Mouse (Mus musculus) lung, postnatal 36 days (tissue): ENCODE data around the gene Itih4.

Source experiments
- DNase-seq: peaks from one replicate; pipeline ENCODE4 v3.0.0; 2022; ENCODE audit warnings: mixed read lengths

Itih4 gene

DNA sequence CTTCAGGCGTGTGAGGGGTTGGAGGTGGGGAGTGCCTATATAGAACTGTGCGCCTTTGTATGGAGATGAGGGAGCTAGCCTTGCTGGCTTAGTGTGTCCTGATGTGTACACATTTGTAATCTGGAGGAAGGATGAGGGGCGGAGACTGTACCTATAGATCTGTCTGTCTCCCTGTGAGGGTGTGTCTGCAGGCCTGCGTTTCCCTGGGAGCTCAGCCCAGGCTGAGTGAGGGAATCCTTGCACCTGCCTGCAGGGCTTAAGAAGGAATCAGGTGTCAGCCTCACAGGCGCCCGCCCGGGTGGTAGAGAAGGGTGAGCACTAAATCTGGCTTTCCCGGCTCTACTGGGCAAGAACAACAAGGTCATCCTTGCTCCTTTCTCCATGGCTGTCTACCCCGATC lies 6.5 kb upstream of the Itih4 start:
- no peak for DNase-seq

DNA sequence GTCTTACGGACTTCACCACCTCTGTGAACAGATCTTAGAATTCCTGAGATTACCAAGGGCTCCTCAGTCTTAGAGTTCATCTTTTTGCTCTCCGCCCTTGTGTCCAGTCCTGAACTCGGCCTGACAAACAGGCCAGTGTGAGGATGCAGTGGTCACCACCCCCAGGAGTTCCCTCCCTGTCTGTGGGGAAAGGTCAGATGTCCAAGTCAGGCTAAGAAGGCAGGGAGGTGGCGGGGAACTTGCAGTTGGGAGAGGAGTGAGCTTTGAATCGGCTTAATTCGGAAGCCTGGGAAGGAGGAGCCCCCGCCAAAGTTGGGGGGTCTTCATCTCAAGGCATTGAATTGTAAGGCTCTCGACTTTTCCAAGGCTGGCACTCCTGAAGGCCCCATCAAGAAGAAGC lies 6.0 kb upstream of the Itih4 start:
- no peak for DNase-seq

GRCm38 (mm10) chr14:30880811-30881717 lies 5.2 kb upstream of the Itih4 start:
- DNase-seq: peak; percentile 92

- DNase-seq: no peak
These were observed 4.6 kb upstream of the Itih4 start for GRCm38 (mm10) chr14:30881718-30882108.

DNA sequence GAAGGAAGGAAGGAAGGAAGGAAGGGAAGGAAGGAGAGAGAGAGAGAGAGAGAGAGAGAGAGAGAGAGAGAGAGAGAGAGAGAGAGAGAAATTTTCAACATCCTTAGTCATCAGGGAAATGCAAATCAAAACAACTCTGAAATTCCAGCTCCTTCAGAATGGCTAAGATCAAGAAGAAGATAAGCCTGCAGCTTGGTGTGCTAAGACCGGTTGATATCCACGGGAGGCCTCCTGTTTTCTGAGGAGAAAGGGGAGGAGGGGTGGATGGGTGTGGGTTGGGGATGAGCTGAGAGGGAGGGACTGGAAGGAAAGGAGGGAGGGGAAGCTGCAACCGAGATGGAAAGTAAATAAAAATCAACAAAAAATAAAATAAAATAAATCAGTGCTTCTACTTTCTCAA lies 978 bp upstream of the Itih4 start:
- DNase-seq: no peak

GRCm38 (mm10) chr14:30888271-30888732 lies 2.0 kb downstream of the Itih4 start:
- DNase-seq: peak; percentile 91

DNA sequence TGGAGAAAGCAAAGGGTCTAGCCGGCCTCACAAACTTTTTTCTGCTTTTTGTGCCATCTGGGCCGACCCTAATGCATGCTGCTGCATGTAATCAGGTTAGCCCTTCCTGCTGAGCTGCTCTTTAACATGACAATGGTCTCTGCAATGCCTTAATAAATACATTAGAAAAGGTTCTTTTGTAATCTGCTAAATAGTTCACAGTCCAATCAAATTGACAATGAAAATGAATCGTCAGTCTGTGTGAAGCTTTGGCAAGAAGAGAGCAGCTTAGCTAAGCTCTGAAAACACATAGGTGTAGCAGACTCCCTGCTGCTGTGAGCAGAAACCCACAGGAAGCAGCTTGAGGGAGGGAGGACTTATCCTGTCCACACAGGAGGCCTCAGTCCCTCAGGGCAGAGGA lies 13.7 kb downstream of the Itih4 start:
- DNase-seq: no peak

DNA sequence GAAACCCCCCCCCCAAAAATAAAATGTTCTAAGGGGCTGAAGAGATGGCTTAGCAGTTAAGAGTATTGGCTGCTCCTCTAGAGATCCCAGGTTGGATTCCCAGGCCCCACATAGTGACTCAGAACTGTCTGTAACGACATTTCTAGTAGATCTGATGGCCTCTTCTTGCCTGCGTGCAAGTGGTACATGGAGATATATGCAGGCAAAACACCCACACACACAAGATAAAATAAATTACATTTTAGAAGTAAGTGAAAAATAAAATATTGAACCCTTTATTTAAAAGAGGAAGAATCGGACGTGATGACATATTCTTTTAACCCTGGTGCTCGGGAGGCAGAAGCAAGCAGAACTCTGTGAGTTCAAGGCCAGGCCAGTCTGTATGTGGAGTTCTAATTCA lies 16.4 kb downstream of the Itih4 start:
- no peak for DNase-seq

DNA sequence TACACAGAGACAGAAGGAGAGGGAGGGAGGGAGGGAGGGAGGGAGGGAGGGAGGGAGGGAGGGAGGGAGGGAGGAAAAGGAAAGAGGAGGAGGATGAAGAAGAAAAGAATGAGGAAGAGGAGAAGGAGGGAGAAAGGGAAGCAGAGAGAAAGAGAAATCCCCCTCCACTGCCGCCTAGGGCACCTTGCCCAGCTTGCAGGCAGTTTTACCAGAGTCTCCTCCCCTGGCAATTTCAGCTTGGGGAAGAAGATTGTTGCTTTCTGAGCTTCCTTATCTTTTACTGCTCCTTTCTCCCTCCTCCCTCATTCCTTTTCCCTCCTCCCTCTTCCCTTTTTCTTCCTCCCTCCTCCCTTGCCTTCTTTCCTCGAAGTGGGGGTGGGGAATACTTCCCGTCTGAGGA lies 16.8 kb downstream of the Itih4 start:
- no peak for DNase-seq

- peak; percentile 40 for DNase-seq
These were observed 18.0 kb downstream of the Itih4 start for GRCm38 (mm10) chr14:30904307-30904706.

GRCm38 (mm10) chr14:30906001-30906400 lies 19.7 kb downstream of the Itih4 start:
- peak; percentile 52 for DNase-seq

- DNase-seq: peak; percentile 90
These were observed 21.6 kb downstream of the Itih4 start for GRCm38 (mm10) chr14:30907814-30908265.

DNA sequence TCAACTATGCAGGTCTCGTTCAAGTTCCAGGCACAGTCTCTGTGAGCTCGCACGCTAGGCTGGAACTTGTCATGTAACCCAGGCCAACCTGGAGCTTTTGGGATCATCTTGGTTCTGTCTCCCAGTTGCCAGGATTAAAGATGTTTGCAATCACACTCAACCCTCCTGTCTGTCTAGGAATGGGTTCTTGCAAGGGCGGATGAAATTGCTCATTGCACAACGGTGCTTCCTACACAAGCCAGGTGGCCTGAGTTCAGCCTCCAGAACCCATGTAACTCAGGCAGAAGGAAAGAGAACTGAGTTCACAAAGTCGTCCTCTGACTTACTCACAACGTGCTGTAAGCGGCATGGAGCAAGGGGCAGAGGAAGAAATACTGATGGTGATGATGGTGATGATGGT lies 24.9 kb downstream of the Itih4 start:
- peak; percentile 65 for DNase-seq

- DNase-seq: no peak
These were observed 26.4 kb downstream of the Itih4 start for GRCm38 (mm10) chr14:30912641-30913040.

DNA sequence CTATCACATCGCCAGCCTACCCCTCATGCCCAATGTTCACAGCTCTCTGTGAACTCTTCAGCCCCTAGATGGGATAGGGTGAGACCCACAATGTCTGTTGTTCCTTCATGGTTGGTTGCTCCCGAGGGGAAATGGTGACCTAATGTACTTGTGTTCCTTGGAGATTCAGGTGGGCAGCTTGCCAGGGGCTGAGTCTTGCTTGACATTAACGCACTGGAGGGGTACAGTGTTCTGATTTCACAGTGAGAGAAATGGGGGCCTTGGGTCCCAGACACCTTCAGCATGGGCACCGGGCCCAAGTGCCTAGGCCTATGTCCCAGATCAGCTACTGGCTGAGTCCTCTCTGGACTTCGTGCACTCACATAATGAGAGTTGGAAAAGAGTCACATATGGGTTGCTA lies 27.1 kb downstream of the Itih4 start:
- peak; percentile 22 for DNase-seq

- DNase-seq: peak; percentile 15
These were observed 30.2 kb downstream of the Itih4 start for GRCm38 (mm10) chr14:30916516-30916915.

GRCm38 (mm10) chr14:30922053-30922670 lies 35.9 kb downstream of the Itih4 start:
- no peak for DNase-seq

- DNase-seq: no peak
These were observed 37.3 kb downstream of the Itih4 start, which contains the start of gene Itih3 for GRCm38 (mm10) chr14:30923375-30924105. Itih3 (minus strand) TSS chr14:30923760.

DNA sequence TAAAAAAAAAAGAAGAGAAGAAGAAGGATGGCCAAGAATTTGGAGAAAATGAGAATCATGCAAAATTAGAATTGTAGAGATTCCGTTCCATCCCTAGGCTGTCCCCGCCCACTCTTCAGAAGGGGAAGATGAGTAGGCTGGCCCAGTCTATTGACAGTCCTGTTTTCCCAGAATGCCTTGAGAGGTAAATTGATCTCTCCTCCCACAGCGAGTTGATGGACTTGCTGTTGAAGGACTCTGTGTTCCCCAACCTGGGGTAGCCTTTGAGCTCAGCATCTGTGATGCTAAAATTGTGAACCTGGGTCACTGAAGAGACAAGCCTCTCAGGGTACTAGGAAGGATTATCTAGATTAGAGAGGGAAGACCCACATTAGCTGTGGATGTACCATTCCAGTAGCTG lies 39.2 kb downstream of the Itih4 start:
- no peak for DNase-seq

- no peak for DNase-seq
These were observed 44.1 kb downstream of the Itih4 start for GRCm38 (mm10) chr14:30930386-30930785.

DNA sequence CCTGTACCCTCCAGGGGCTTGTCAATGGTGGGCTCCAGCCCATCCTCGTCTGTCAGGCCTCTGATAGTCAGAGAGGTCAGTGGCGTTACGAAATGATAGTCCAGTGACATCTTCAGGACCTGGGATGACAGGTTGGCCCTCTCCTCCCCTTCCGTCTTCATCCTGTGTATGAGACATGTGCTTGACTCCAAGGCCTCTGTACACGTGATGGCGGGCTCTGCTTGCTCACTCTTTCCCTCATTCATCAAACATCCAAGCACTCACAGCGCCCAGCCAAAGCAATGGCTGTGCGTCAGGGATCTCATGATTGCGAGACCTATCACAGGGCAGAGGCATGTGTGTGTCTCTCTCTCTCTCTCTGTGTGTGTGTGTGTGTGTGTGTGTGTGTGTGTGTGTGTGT lies 47.1 kb downstream of the Itih4 start:
- DNase-seq: no peak

DNA sequence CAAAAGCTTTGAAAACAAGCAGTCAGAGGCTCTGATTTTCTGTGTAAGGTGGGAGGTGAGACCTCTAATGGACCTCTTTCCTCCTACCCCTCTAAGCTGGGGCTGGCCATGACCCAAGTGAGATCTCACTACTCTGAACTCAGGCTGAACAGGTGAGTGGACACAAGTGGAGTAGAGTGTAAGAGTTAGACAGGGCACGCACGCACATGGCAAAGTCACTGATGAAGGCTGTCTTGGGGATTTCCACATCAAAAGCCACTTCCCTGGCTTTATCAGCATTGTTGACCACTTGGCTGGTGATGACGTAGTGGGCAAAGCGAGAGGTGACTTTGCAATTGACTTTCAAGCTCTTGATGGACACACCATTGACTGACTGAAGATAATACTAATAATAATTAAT lies 56.0 kb downstream of the Itih4 start:
- DNase-seq: peak; percentile 61

DNA sequence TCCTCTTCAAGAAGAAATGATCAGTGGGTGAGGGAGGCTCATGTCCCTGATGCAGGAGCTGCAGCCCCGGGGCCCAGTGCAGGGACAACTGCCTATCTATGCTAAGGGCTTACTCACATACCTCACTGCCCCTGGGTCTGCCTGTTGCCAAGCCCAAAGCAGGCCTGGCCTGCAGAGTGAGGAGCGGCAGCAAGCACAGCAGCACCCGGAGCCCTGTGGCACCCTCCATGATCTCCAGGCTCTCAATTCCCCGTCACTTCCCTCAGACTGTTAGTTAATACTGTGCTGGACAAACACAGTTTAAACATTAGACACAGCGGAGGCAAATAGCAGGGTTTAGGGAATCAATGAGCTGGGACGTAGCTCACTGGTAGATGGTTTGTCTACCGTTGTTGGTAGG lies 56.8 kb downstream of the Itih4 start, which contains the start of gene Itih1:
Itih1 (minus strand) TSS at position 252 of the 400 bp plus-strand sequence.
- no peak for DNase-seq
